Mouse (Mus musculus) lung, embryonic 15.5 days (tissue): ENCODE results near the gene Svep1. TPM values are rescaled to one million over a fixed set of nuclear protein-coding genes. Genes with fewer than 3 reads are reported as not detected.

Source experiments
- ATAC-seq: fragments of 200-750 bp; cut with Nextera tagmentation; 2 replicates; pipeline ENCODE4 v1.8.0; 2017; ENCODE audit warnings: moderate number of reproducible peaks, borderline replicate concordance; ENCODE audit not compliant: low FRiP score, low TSS enrichment; ENCODE audit errors: extremely low read depth
- H3K27ac ChIP-seq: fragments of 300-500 bp; sonication (generic); 2 replicates; pipeline ENCODE4 v1.5.1; 2015; ENCODE audit warnings: moderate library complexity, mild to moderate bottlenecking, inconsistent platforms
- H3K27me3 ChIP-seq: fragments of 300-500 bp; sonication (generic); 2 replicates; pipeline ENCODE4 v1.6.1; 2015; ENCODE audit warnings: inconsistent platforms
- H3K36me3 ChIP-seq: fragments of 300-500 bp; sonication (generic); 2 replicates; pipeline ENCODE4 v1.6.1; 2015; ENCODE audit warnings: inconsistent platforms
- H3K4me1 ChIP-seq: fragments of 300-500 bp; sonication (generic); 2 replicates; pipeline ENCODE4 v1.6.1; 2015; ENCODE audit warnings: inconsistent platforms
- H3K4me2 ChIP-seq: fragments of 300-500 bp; sonication (generic); 2 replicates; pipeline ENCODE4 v1.6.1; 2015; ENCODE audit warnings: inconsistent platforms, mild to moderate bottlenecking, moderate library complexity
- H3K4me3 ChIP-seq: fragments of 300-500 bp; sonication (generic); 2 replicates; pipeline ENCODE4 v1.5.1; 2015; ENCODE audit warnings: mild to moderate bottlenecking, inconsistent platforms
- H3K9ac ChIP-seq: fragments of 300-500 bp; sonication (generic); 2 replicates; pipeline ENCODE4 v1.6.1; 2015; ENCODE audit warnings: inconsistent platforms
- H3K9me3 ChIP-seq: fragments of 300-500 bp; sonication (generic); 2 replicates; pipeline ENCODE4 v1.6.1; 2016; ENCODE audit warnings: inconsistent platforms
- WGBS: fragments of 180-500 bp; shearing (Covaris S2); methylation state at CpG from one replicate; pipeline ENCODE4 v1.1.7; 2015; 5-methylcytosine and 5-hydroxymethylcytosine counted together
- polyA plus RNA-seq: library from polyadenylated mRNA; unstranded; fragments of >200 nt; fragmentation: Nextera tagmentation; extraction: Ambion mirVana; gene quantifications from 2 replicates; pipeline ENCODE4 v1.2.1, GENCODE M21; 2015

The Svep1 gene
- polyA plus RNA-seq, 1 experiment from 2014 or later: 12.7 TPM

DNA sequence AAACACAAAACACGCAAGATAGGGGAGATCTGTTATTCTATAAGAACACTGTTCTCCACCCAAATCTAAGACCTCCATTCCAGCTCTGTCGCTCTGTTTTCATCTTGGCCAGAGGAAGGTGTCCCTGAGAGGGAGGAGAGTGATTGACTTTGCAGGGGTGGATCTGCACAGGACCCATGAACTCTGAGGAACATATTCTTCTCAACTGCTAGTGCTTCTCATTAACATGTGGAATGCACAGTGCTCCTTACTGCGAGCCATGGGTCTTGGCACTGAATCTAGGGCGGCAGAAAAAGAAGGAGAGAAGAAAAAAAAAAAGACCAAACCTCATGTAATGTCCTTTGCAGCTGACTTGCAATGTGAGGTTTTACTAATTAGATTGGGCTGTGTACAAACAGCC, 9.4 kb downstream of the Svep1 start:
- Histone ChIP-seq H3K9ac (no peak overlapping the region), H3K4me1 (peaks cover 26% of the 10 kb centered on the region), H3K36me3 (no peaks in the 10 kb centered on the region), H3K9me3 (no peaks in the 10 kb centered on the region), H3K4me2 (no peak overlapping the region), H3K4me3 (no peak overlapping the region), H3K27me3 (no peaks in the 10 kb centered on the region), H3K27ac (peak overlapping the region; percentile 71)
- 40% methylated on average over 4 of the region's 4 CpGs for WGBS
- ATAC-seq: no peak; the same call in 1 of the 2 replicates

DNA sequence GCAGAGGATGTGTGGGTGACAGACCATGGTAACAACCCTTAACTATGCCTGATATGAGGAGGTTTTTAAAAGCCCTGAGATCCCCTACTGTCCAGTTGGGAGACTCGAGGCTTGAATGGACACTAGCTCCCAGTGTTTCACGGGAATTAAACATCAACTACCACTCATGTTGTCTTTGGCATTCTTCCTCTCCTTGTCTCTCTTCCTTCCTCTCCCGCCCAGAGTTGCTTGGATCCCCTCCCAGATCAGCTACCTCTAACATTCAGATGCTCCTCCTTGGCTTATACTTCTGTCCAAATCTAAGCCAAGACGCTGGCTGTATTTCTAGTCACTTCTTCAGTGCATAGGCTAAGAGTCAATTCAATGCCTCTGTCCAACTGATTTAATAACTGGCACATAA, 9.9 kb downstream of the Svep1 start:
- H3K9ac ChIP-seq: no peak overlapping the region
- H3K27ac ChIP-seq: peak overlapping the region; percentile 71
- H3K4me2 ChIP-seq: no peak overlapping the region
- H3K9me3 ChIP-seq: no peaks in the 10 kb centered on the region
- 30% methylated on average over 4 of the region's 4 CpGs for WGBS
- ATAC-seq: peak; percentile 83
- no peak overlapping the region for H3K4me3 ChIP-seq
- no peaks in the 10 kb centered on the region for H3K36me3 ChIP-seq
- H3K4me1 ChIP-seq: peaks cover 26% of the 10 kb centered on the region
- no peaks in the 10 kb centered on the region for H3K27me3 ChIP-seq

DNA sequence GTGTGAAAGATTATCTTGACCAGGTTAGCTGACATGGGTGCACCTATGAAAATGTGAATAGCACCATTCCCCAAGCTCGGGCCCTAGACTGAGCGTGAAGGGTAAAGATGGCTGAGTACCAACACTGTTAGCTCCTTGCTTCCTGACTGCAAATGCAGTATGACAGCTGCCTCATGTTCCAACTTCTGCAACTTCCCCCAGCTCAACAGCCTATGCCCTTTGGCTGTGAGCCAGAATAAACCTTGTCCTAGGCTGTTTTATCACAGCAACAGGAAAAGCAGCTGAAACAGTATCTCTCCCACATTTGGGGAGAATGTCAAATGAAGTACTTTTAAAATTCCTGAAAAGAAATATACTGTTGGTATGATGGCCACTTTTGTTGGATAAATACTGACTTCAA, 10.7 kb downstream of the Svep1 start:
- Histone ChIP-seq H3K27ac (0 out of 2 replicates have a peak overlapping the region, but pooled peaks have one; percentile 71), H3K4me1 (peaks cover 22% of the 10 kb centered on the region), H3K27me3 (no peaks in the 10 kb centered on the region), H3K4me2 (no peak overlapping the region), H3K4me3 (no peak overlapping the region), H3K9me3 (no peaks in the 10 kb centered on the region), H3K9ac (no peak overlapping the region), H3K36me3 (no peaks in the 10 kb centered on the region)
- ATAC-seq: peak; percentile 20; the same call in 1 of the 2 replicates
- WGBS: 69% methylated on average over 2 of the region's 2 CpGs

DNA sequence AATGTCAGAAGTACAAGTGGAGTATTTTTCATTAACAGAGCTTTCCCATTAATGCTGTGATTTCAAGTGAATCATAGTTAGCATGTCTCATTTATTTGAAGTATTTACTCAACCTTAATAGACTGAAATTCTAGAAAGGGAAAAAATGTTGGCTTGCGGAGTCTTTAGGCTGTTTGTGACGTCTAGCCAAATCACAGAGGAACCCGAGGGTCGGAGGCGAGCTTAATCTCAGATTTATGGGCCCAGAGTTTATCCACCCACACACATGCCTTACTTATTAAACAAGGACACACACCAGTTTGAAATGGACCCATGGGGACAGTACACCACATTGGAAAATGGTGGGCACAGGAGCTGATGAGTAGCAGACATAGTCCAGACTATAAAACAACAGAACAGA, 17.4 kb downstream of the Svep1 start:
- no peaks in the 10 kb centered on the region for H3K36me3 ChIP-seq
- no peak overlapping the region for H3K4me3 ChIP-seq
- H3K9ac ChIP-seq: no peak overlapping the region
- WGBS: 56% methylated on average over 5 of the region's 5 CpGs
- ATAC-seq: no peak
- peaks cover 15% of the 10 kb centered on the region; the same call in 1 of the 2 replicates for H3K4me1 ChIP-seq
- no peaks in the 10 kb centered on the region for H3K27me3 ChIP-seq
- no peak overlapping the region for H3K4me2 ChIP-seq
- no peak overlapping the region for H3K27ac ChIP-seq
- H3K9me3 ChIP-seq: no peaks in the 10 kb centered on the region

DNA sequence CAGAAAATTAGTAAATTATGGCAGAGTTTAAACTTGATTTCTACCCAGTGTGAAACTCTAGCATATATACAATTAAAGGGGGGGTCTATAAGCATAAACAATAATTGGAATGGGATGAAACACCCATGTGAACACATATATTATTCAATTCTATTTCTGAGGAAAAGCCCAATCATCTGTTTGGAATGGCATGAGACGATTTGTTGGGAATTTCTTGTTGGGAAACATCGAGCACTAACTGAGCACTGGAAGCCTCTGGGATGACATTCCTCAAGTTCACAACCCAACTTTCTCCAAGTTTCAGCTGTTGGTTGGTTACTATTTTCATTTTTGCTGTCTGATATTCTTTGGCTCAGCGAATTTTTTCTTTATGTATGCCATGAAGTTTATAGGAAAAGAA, 21.3 kb downstream of the Svep1 start:
- Histone ChIP-seq H3K9me3 (no peaks in the 10 kb centered on the region), H3K27ac (peak overlapping the region; percentile 61)
- ATAC-seq: peak; percentile 6; the same call in 1 of the 2 replicates

DNA sequence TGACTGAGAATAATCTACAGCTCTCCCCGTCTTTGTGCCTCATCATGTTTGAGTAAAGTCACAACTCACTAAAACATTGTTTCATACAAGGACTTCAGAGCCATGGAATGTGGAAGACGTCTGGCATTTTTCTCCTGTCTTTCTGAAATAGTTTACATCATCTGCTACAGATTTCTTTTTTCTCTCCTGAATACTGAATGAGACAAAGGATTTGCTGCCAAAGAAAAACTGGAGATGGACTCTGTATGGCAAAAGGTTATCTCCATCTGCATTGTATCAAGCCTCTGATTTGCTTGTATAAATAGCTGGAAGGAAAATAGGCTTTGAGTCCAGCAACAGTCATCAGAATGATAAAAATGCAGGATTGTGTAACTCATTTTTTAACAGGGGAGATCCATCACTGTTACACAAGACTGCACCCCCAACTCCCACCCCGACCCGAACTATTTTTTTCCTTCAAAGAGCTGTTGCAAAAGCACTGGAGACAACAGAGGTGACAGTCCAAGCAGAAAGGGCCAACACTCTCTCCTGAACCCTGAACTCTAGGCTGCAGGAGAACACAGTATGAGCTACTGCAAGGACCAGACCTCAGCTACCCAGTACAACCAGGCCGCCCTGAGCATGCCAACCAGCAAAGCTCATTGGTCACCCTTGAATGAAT, 21.8 kb downstream of the Svep1 start:
- Histone ChIP-seq H3K9ac (no peak overlapping the region), H3K36me3 (no peaks in the 10 kb centered on the region), H3K4me2 (no peak overlapping the region), H3K4me1 (peaks cover 19% of the 10 kb centered on the region; the same call in 1 of the 2 replicates), H3K9me3 (no peaks in the 10 kb centered on the region), H3K4me3 (no peak overlapping the region), H3K27me3 (no peaks in the 10 kb centered on the region), H3K27ac (peak overlapping the region; percentile 72)
- WGBS: 27% methylated on average over 5 of the region's 5 CpGs
- ATAC-seq: peak; percentile 81

More for the DNA sequence above, 21.3 kb downstream of the Svep1 start:
- WGBS: 50% methylated on average over 3 of the region's 3 CpGs
- Histone ChIP-seq H3K4me3 (no peak overlapping the region), H3K4me2 (no peak overlapping the region), H3K27me3 (no peaks in the 10 kb centered on the region), H3K9ac (no peak overlapping the region), H3K4me1 (peaks cover 19% of the 10 kb centered on the region; the same call in 1 of the 2 replicates), H3K36me3 (no peaks in the 10 kb centered on the region)

DNA sequence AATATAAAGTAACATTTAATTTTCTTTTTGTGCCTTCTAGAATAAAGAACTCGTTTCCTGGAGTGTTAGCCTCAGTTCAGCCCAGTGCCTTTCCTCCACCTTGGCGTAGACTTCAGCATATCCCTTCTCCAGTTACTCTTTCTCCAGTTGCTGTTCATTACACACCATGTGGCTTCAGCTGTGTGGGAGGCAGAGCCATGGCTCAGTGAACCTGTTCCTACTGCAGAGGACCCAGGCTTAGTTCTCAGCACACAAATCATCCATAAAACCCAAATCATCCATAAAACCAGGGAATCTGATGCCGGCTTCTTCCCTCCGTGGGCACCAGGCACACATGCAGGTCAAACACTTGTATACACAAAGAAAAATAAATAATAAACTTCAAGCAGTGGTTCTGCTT, 22.8 kb downstream of the Svep1 start:
- H3K9me3 ChIP-seq: no peaks in the 10 kb centered on the region
- 72% methylated on average over 4 of the region's 4 CpGs for WGBS
- H3K27ac ChIP-seq: peak overlapping the region; percentile 72; the same call in 1 of the 2 replicates
- H3K36me3 ChIP-seq: no peaks in the 10 kb centered on the region
- H3K4me1 ChIP-seq: peaks cover 18% of the 10 kb centered on the region; the same call in 1 of the 2 replicates
- H3K4me2 ChIP-seq: no peak overlapping the region
- no peak overlapping the region for H3K9ac ChIP-seq
- no peak for ATAC-seq
- no peaks in the 10 kb centered on the region for H3K27me3 ChIP-seq
- H3K4me3 ChIP-seq: no peak overlapping the region

DNA sequence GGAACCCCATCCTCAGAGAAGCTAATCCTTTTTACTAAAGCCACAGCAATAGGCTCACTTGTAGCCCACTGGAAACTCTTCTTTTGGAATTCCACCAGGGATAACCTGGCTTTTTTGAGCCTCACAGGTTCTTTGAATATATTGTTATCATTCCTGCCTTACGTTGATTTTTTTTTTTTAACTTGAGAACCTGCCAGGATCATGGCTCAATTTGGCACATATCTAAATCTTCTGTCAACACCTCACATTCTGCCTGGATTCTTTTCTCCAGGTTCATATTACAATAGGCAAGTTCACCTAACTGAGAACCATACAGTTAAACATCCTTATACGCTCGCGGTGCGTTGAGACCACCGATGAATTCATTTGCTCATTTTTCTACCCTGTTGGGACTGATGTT, 28.2 kb downstream of the Svep1 start:
- no peak overlapping the region for H3K27ac ChIP-seq
- WGBS: 40% methylated on average over 6 of the region's 6 CpGs
- no peaks in the 10 kb centered on the region for H3K27me3 ChIP-seq
- H3K36me3 ChIP-seq: no peaks in the 10 kb centered on the region
- no peak for ATAC-seq
- no peaks in the 10 kb centered on the region for H3K9me3 ChIP-seq
- H3K4me3 ChIP-seq: no peak overlapping the region
- no peak overlapping the region for H3K9ac ChIP-seq
- no peak overlapping the region for H3K4me2 ChIP-seq
- peaks cover 6% of the 10 kb centered on the region; the same call in 1 of the 2 replicates for H3K4me1 ChIP-seq

DNA sequence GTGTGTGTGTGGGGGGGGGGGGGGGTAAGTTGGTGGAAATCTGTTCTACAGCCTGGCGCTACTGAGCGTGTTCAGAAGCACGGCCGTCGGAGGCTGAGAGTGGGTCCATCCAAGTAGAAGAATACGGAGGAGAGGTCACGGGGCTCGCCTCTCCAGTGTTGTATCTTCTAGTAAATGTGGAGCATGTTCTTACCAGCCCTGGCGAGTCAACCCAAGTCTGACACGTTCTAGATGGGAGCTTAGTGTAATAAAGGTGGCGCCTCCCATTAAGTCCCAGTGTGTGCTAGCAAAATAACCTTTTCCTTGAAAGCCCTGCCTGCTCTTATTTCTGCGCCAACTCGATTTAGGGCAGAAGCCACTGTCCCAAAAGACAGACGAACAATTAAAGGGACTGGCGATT, 29.4 kb downstream of the Svep1 start:
- Histone ChIP-seq H3K36me3 (no peaks in the 10 kb centered on the region), H3K9ac (no peak overlapping the region), H3K27me3 (no peaks in the 10 kb centered on the region), H3K27ac (no peak overlapping the region), H3K9me3 (no peaks in the 10 kb centered on the region), H3K4me3 (no peak overlapping the region), H3K4me2 (no peak overlapping the region), H3K4me1 (peaks cover 6% of the 10 kb centered on the region; the same call in 1 of the 2 replicates)
- 84% methylated on average over 15 of the region's 15 CpGs for WGBS
- no peak for ATAC-seq

DNA sequence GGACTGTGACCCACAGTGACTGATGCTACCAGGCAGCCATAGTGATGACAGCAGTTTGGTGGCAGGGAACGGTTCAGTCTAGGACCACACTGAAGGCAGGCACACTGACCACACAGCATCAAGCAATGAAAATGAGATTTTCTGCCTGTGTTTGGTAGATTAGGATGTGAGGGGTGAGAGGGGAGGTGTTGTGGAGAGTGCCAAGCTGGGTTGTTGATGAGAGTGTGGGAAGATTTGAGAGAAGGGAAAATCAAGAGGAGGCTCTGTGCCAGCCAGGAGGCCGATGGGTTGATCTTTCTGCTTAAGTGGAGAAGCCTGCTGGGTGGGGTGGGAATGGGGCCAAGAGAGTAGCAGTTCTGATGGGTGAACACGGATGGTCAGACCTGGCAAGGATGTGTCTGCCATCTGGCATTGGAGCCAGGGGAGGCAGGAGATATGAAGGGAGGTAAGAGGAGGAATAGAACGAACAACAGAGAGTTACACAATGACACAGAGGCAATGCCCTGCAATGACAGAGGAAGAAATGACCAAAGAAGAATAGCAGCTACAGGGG, 32.1 kb downstream of the Svep1 start:
- peaks cover 11% of the 10 kb centered on the region for H3K4me1 ChIP-seq
- H3K36me3 ChIP-seq: no peaks in the 10 kb centered on the region
- no peak overlapping the region for H3K27ac ChIP-seq
- no peak for ATAC-seq
- no peak overlapping the region for H3K4me3 ChIP-seq
- no peaks in the 10 kb centered on the region for H3K9me3 ChIP-seq
- no peaks in the 10 kb centered on the region for H3K27me3 ChIP-seq
- no peak overlapping the region for H3K9ac ChIP-seq
- WGBS: 40% methylated on average over 4 of the region's 4 CpGs
- no peak overlapping the region for H3K4me2 ChIP-seq

DNA sequence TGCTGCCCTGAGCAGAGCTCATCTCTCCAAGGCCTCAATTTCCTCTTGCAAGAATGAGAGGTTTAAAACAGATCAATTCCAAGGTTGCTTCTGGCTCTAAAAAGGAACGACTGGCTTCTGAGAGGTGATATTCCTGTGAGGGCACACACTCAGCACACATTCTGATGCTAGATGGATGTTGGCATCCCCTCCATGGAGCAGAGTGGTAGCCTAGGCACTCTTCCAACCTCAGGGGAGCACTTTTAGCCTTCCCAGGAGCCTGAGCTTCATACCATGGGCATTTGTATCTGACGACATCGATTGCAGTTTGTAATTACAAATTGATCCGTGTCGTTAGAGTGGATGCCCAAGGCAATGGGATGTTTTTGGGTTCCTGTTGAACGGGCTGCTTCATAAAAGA, 33.3 kb downstream of the Svep1 start:
- no peak overlapping the region for H3K4me3 ChIP-seq
- ATAC-seq: no peak
- H3K4me1 ChIP-seq: peaks cover 14% of the 10 kb centered on the region; the same call in 1 of the 2 replicates
- H3K9me3 ChIP-seq: no peaks in the 10 kb centered on the region
- no peaks in the 10 kb centered on the region for H3K36me3 ChIP-seq
- no peak overlapping the region for H3K4me2 ChIP-seq
- H3K9ac ChIP-seq: no peak overlapping the region
- no peak overlapping the region for H3K27ac ChIP-seq
- WGBS: 88% methylated on average over 6 of the region's 6 CpGs
- H3K27me3 ChIP-seq: no peaks in the 10 kb centered on the region

DNA sequence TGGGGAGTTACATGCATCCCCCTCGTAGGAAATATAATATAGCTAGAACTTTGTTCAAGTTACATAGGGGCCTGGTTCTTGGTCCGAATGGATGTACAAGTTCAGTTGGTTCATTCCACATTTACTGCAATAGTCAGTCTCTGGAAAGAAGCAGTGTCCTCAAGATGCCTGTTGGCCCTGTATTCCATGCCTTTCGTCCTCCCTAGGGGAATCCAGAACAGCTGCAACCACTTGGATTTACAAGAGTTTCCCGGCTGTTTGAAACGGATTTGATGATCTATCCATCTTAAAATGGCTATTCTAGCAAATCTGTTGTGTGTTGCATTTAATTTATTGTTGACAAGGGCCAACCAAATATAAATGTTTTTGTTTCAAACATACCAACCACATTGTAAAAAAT, 36.2 kb downstream of the Svep1 start:
- H3K4me2 ChIP-seq: no peak overlapping the region
- no peaks in the 10 kb centered on the region for H3K9me3 ChIP-seq
- ATAC-seq: peak; percentile 46; the same call in 1 of the 2 replicates
- no peak overlapping the region for H3K9ac ChIP-seq
- no peaks in the 10 kb centered on the region for H3K36me3 ChIP-seq
- no peak overlapping the region for H3K4me3 ChIP-seq
- no peaks in the 10 kb centered on the region for H3K27me3 ChIP-seq
- 51% methylated on average over 5 of the region's 5 CpGs for WGBS
- H3K4me1 ChIP-seq: peaks cover 14% of the 10 kb centered on the region; the same call in 1 of the 2 replicates
- peak overlapping the region; percentile 14; the same call in 1 of the 2 replicates for H3K27ac ChIP-seq
